Mouse (Mus musculus) limb, embryonic 11.5 days (tissue): Measurements from ENCODE around the gene Bsdc1. TPM values are rescaled to one million over a fixed set of nuclear protein-coding genes. Genes with fewer than 3 reads are reported as not detected.
A peak's percentile ranks its signal among the peaks of the same experiment; 100 is the strongest.

Experiments used
- ATAC-seq: fragments of 200-750 bp; cut with Nextera tagmentation; 2 replicates; pipeline ENCODE4 v1.8.0; 2017; ENCODE audit warnings: low read depth; ENCODE audit not compliant: insufficient number of reproducible peaks, low FRiP score, low TSS enrichment
- DNase-seq: peaks from one replicate; pipeline ENCODE4 v3.0.0-alpha.2; 2015; ENCODE audit warnings: low spot score
- H3K27ac ChIP-seq: fragments of 300-500 bp; sonication (generic); replicated peaks from 2 replicates; pipeline ENCODE4 v1.5.1; 2014; ENCODE audit warnings: low read depth, mild to moderate bottlenecking, low read length
- H3K27me3 ChIP-seq: fragments of 300-500 bp; sonication (generic); 2 replicates; pipeline ENCODE4 v1.6.1; 2014; ENCODE audit warnings: mild to moderate bottlenecking, low read length, mixed read lengths; ENCODE audit not compliant: control insufficient read depth, insufficient read depth
- H3K36me3 ChIP-seq: fragments of 300-500 bp; sonication (generic); 2 replicates; pipeline ENCODE4 v1.6.1; 2014; ENCODE audit warnings: mild to moderate bottlenecking, low read length, moderate library complexity, mixed read lengths; ENCODE audit not compliant: control insufficient read depth, insufficient read depth
- H3K4me1 ChIP-seq: fragments of 300-500 bp; sonication (generic); 2 replicates; pipeline ENCODE4 v1.6.1; 2014; ENCODE audit warnings: low read length, mixed read lengths; ENCODE audit not compliant: control insufficient read depth, insufficient read depth
- H3K4me2 ChIP-seq: fragments of 300-500 bp; sonication (generic); 2 replicates; pipeline ENCODE4 v1.6.1; 2014; ENCODE audit warnings: low read depth, mild to moderate bottlenecking, moderate library complexity; ENCODE audit not compliant: severe bottlenecking
- H3K4me3 ChIP-seq: fragments of 300-500 bp; sonication (generic); 2 replicates; pipeline ENCODE4 v1.5.1; 2014; ENCODE audit warnings: low read depth, low read length
- H3K9ac ChIP-seq: fragments of 300-500 bp; sonication (generic); 2 replicates; pipeline ENCODE4 v1.6.1; 2014; ENCODE audit warnings: mild to moderate bottlenecking, low read length
- H3K9me3 ChIP-seq: fragments of 300-500 bp; sonication (generic); 2 replicates; pipeline ENCODE4 v1.6.1; 2016; ENCODE audit warnings: low read length; ENCODE audit not compliant: control insufficient read depth
- whole genome bisulfite sequencing: fragments of 180-500 bp; shearing (Covaris S2); extraction: QIAGEN DNeasy Blood & Tissue Kit; methylation state at CpG from one replicate; pipeline ENCODE4 v1.1.7; 2014; 5-methylcytosine and 5-hydroxymethylcytosine counted together
- polyA plus RNA-seq: library from polyadenylated mRNA; unstranded; fragments of >200 nt; fragmentation: Nextera tagmentation; extraction: Ambion mirVana; gene quantifications from 2 replicates; pipeline ENCODE4 v1.2.1, GENCODE M21; 2014

Bsdc1 gene
- polyA plus RNA-seq, 1 experiment from 2014 or later = 23.8 TPM

GRCm38 (mm10) chr4:129505511-129505910 is 44.1 kb downstream of the Bsdc1 start:
- no peak overlapping the region for H3K4me3 ChIP-seq
- no peaks in the 10 kb centered on the region for H3K36me3 ChIP-seq
- no peak overlapping the region for H3K4me2 ChIP-seq
- no peaks in the 10 kb centered on the region for H3K27me3 ChIP-seq
- no peak for DNase-seq
- H3K27ac ChIP-seq = no peak overlapping the region
- WGBS = 82% methylated on average over 3 of the region's 3 CpGs
- no peak overlapping the region for H3K9ac ChIP-seq
- H3K4me1 ChIP-seq = no peaks in the 10 kb centered on the region
- ATAC-seq = no peak
- no peaks in the 10 kb centered on the region for H3K9me3 ChIP-seq

DNA sequence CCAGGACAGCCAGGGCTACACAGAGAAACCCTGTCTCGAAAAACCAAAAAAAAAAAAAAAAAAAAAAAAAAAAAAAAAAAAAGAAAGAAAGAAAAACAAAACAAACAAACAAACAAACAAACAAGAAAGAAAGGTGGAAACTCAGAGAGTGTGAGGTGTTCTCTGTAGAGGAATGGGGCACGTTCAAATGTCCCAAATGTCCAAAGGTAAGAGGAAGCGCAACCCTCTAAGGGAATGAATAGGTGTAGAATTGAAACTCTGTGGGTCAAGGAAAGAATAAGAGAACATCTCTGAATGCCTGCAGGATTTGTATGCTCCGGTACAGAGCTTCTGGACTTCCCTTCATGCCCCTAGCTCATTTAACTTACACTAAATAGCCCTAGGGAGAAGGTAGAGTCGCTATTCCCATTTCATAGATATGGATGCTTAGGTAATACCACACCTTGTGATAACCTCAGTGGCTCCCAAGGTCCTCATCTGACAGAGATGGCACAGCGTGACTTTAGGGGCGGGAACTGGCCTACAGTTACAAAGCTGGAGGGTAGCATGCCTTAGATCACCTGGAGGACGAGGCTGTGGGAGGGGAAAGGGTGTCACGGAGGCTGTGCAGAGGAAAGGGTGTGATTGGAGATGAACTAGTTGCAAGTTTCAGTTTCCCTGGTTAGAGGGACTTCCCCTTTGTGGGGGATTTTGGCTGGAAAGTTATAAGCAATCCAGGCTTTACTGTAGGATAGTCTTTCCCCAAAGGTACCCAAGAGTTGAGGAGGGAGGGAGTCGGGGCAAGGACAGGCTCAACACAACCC is 46.3 kb downstream of the Bsdc1 start:
- no peaks in the 10 kb centered on the region for H3K9me3 ChIP-seq
- no peak overlapping the region for H3K9ac ChIP-seq
- no peaks in the 10 kb centered on the region for H3K27me3 ChIP-seq
- no peak overlapping the region for H3K27ac ChIP-seq
- H3K36me3 ChIP-seq = no peaks in the 10 kb centered on the region
- H3K4me3 ChIP-seq = no peak overlapping the region
- 60% methylated on average over 9 of the region's 10 CpGs for WGBS
- H3K4me1 ChIP-seq = peaks cover 10% of the 10 kb centered on the region; the same call in 1 of the 2 replicates
- no peak overlapping the region for H3K4me2 ChIP-seq
- DNase-seq (no peak), ATAC-seq (no peak)

GRCm38 (mm10) chr4:129508237-129508515 is 46.8 kb downstream of the Bsdc1 start:
- no peak overlapping the region for H3K9ac ChIP-seq
- no peak overlapping the region for H3K4me2 ChIP-seq
- H3K27me3 ChIP-seq = no peaks in the 10 kb centered on the region
- H3K27ac ChIP-seq = no peak overlapping the region
- H3K36me3 ChIP-seq = no peaks in the 10 kb centered on the region
- DNase-seq = no peak
- 65% methylated on average over 3 of the region's 3 CpGs for WGBS
- H3K4me1 ChIP-seq = peaks cover 10% of the 10 kb centered on the region; the same call in 1 of the 2 replicates
- no peaks in the 10 kb centered on the region for H3K9me3 ChIP-seq
- H3K4me3 ChIP-seq = no peak overlapping the region
- no peak for ATAC-seq

- H3K4me1 ChIP-seq = peaks cover 10% of the 10 kb centered on the region; the same call in 1 of the 2 replicates
These were observed 47.6 kb downstream of the Bsdc1 start for GRCm38 (mm10) chr4:129508834-129509600.

GRCm38 (mm10) chr4:129509650-129510049 is 48.3 kb downstream of the Bsdc1 start:
- Histone ChIP-seq H3K9me3 (no peaks in the 10 kb centered on the region), H3K4me1 (peaks cover 10% of the 10 kb centered on the region; the same call in 1 of the 2 replicates), H3K27me3 (no peaks in the 10 kb centered on the region), H3K4me3 (no peak overlapping the region), H3K4me2 (no peak overlapping the region), H3K9ac (no peak overlapping the region), H3K27ac (no peak overlapping the region), H3K36me3 (no peaks in the 10 kb centered on the region)
- ATAC-seq (no peak), DNase-seq (no peak)
- WGBS = 70% methylated on average over 3 of the region's 3 CpGs

More at GRCm38 (mm10) chr4:129508834-129509600, 47.6 kb downstream of the Bsdc1 start:
- Histone ChIP-seq H3K27ac (no peak overlapping the region), H3K9me3 (no peaks in the 10 kb centered on the region), H3K4me3 (no peak overlapping the region), H3K36me3 (no peaks in the 10 kb centered on the region), H3K27me3 (no peaks in the 10 kb centered on the region), H3K4me2 (no peak overlapping the region), H3K9ac (no peak overlapping the region)
- 64% methylated on average over 15 of the region's 15 CpGs for WGBS
- DNase-seq (no peak), ATAC-seq (no peak)

DNA sequence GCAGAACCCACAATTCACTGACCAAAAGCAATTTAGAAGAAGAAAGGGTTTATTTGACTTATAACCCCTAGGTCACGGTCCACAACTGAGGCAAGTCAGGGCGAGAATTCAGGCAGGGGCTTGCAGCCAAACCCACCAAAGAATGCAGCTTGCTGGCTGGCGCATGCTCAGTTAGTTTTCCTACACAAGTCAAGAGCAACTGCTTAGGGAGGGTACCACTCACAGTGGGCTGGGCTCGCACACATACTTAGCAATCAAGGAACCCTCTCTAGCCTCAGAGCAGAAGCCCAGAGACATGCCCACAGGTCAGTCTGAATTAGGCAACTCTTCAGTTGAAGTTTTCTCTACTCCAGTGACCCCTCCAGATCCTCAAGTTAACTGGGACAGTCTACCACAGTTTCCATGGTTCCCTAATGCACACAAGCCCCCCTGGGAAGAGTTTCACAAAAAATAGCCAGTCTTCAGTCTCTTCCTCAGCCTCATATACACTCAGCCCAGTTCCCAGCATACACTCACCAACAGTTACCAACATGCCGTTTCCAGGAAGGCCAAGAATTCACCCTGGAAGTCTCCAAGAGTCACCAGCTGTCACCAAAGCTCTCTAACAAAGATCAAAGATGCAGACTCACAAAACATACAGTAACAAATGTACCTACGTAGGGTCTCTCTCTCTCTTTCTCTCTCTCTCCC is 49.5 kb downstream of the Bsdc1 start:
- no peak overlapping the region for H3K4me3 ChIP-seq
- ATAC-seq = no peak
- 62% methylated on average over 6 of the region's 6 CpGs for WGBS

GRCm38 (mm10) chr4:129511413-129512096 is 50.2 kb downstream of the Bsdc1 start:
- Histone ChIP-seq H3K27ac (peak overlapping the region; percentile 30; the same call in 1 of the 2 replicates), H3K4me2 (peak overlapping the region; percentile 5; the same call in 1 of the 2 replicates), H3K4me3 (no peak overlapping the region), H3K27me3 (no peaks in the 10 kb centered on the region), H3K4me1 (peaks cover 10% of the 10 kb centered on the region; the same call in 1 of the 2 replicates), H3K9ac (peak overlapping the region; percentile 17; the same call in 1 of the 2 replicates), H3K36me3 (no peaks in the 10 kb centered on the region), H3K9me3 (no peaks in the 10 kb centered on the region)
- DNase-seq = no peak
- WGBS = 56% methylated on average over 6 of the region's 6 CpGs
- ATAC-seq = no peak

More for the DNA sequence above, 49.5 kb downstream of the Bsdc1 start:
- H3K4me2 ChIP-seq = no peak overlapping the region
- no peaks in the 10 kb centered on the region for H3K36me3 ChIP-seq
- no peaks in the 10 kb centered on the region for H3K27me3 ChIP-seq
- H3K9ac ChIP-seq = peak overlapping the region; percentile 17; the same call in 1 of the 2 replicates
- peaks cover 10% of the 10 kb centered on the region; the same call in 1 of the 2 replicates for H3K4me1 ChIP-seq
- peak overlapping the region; percentile 30 for H3K27ac ChIP-seq
- DNase-seq = no peak
- H3K9me3 ChIP-seq = no peaks in the 10 kb centered on the region
